Mouse (Mus musculus): ENCODE data around the gene Irak2. TPM values are rescaled to one million over a fixed set of nuclear protein-coding genes. Genes with fewer than 3 reads are reported as not detected.
"Not testable (repeated sequence)": the region's sequence is repeated elsewhere in the genome, so short reads cannot be mapped to it uniquely, and the experiment has no call there.

The Irak2 gene
- polyA plus RNA-seq, 1 experiment = 6.6 TPM

GRCm38 (mm10) chr6:113667611-113668122, 29.4 kb downstream of the Irak2 start:
- no peak for TF ChIP-seq CTCF (IDR thresholded peaks at IDR 0.05; ENCODE audit: low read depth, low read length)
- no peak for TF ChIP-seq EP300 (IDR thresholded peaks at IDR 0.05; ENCODE audit: insufficient read depth, low read depth, low read length)
- no peak for TF ChIP-seq POLR2A (IDR thresholded peaks at IDR 0.05; ENCODE audit: insufficient read depth, low read length)
- H3K27me3 ChIP-seq (ENCODE audit: control insufficient read depth, insufficient read depth, low read length, poor library complexity, severe bottlenecking) = no peaks in the 10 kb centered on the region
- H3K36me3 ChIP-seq (ENCODE audit: control insufficient read depth, insufficient read depth, low read length, poor library complexity, severe bottlenecking) = no peaks in the 10 kb centered on the region
- H3K4me1 ChIP-seq (ENCODE audit: control insufficient read depth, insufficient read depth, low read length) = peaks cover 4% of the 10 kb centered on the region
- no peak overlapping the region for H3K27ac ChIP-seq (ENCODE audit: insufficient read depth, low read length)
- H3K9ac ChIP-seq (ENCODE audit: low read depth, poor library complexity, severe bottlenecking) = no peak overlapping the region
- H3K4me3 ChIP-seq (ENCODE audit: low read depth, low read length) = no peak overlapping the region
- H3K9me3 ChIP-seq (replicated peaks; ENCODE audit: control insufficient read depth, insufficient read depth, low read length, poor library complexity, severe bottlenecking) = no peaks in the 10 kb centered on the region

- Histone ChIP-seq H3K4me1 (ENCODE audit: control insufficient read depth, insufficient read depth, low read length) (peaks cover 4% of the 10 kb centered on the region), H3K27me3 (ENCODE audit: control insufficient read depth, insufficient read depth, low read length, poor library complexity, severe bottlenecking) (no peaks in the 10 kb centered on the region), H3K4me3 (ENCODE audit: low read depth, low read length) (no peak overlapping the region), H3K9ac (ENCODE audit: low read depth, poor library complexity, severe bottlenecking) (peak overlapping the region; percentile 50; the same call in 1 of the 2 replicates), H3K36me3 (ENCODE audit: control insufficient read depth, insufficient read depth, low read length, poor library complexity, severe bottlenecking) (no peaks in the 10 kb centered on the region), H3K27ac (ENCODE audit: insufficient read depth, low read length) (peak overlapping the region; percentile 49), H3K9me3 (replicated peaks; ENCODE audit: control insufficient read depth, insufficient read depth, low read length, poor library complexity, severe bottlenecking) (no peaks in the 10 kb centered on the region)
- TF ChIP-seq POLR2A (IDR thresholded peaks at IDR 0.05; ENCODE audit: insufficient read depth, low read length) (no peak), EP300 (IDR thresholded peaks at IDR 0.05; ENCODE audit: insufficient read depth, low read depth, low read length) (0 out of 2 replicates have a peak, but pooled peaks have one; percentile 10), CTCF (IDR thresholded peaks at IDR 0.05; ENCODE audit: low read depth, low read length) (no peak)
Observed at GRCm38 (mm10) chr6:113668287-113669154, 30.3 kb downstream of the Irak2 start.

- H3K27me3 ChIP-seq (ENCODE audit: control insufficient read depth, insufficient read depth, low read length, poor library complexity, severe bottlenecking) = no peaks in the 10 kb centered on the region
- H3K4me1 ChIP-seq (ENCODE audit: control insufficient read depth, insufficient read depth, low read length) = peaks cover 4% of the 10 kb centered on the region
- no peak overlapping the region for H3K9ac ChIP-seq (ENCODE audit: low read depth, poor library complexity, severe bottlenecking)
- no peak overlapping the region for H3K27ac ChIP-seq (ENCODE audit: insufficient read depth, low read length)
- TF ChIP-seq CTCF (IDR thresholded peaks at IDR 0.05; ENCODE audit: low read depth, low read length) (no peak), EP300 (IDR thresholded peaks at IDR 0.05; ENCODE audit: insufficient read depth, low read depth, low read length) (no peak), POLR2A (IDR thresholded peaks at IDR 0.05; ENCODE audit: insufficient read depth, low read length) (no peak)
- no peak overlapping the region for H3K4me3 ChIP-seq (ENCODE audit: low read depth, low read length)
- no peaks in the 10 kb centered on the region for H3K9me3 ChIP-seq (replicated peaks; ENCODE audit: control insufficient read depth, insufficient read depth, low read length, poor library complexity, severe bottlenecking)
- H3K36me3 ChIP-seq (ENCODE audit: control insufficient read depth, insufficient read depth, low read length, poor library complexity, severe bottlenecking) = no peaks in the 10 kb centered on the region
Observed at GRCm38 (mm10) chr6:113669821-113670220, 31.6 kb downstream of the Irak2 start.

GRCm38 (mm10) chr6:113672029-113672428, 33.8 kb downstream of the Irak2 start:
- not testable (repeated sequence) for H3K4me3 ChIP-seq (ENCODE audit: low read depth, low read length); H3K9ac ChIP-seq (ENCODE audit: low read depth, poor library complexity, severe bottlenecking); H3K27ac ChIP-seq (ENCODE audit: insufficient read depth, low read length); H3K36me3 ChIP-seq (ENCODE audit: control insufficient read depth, insufficient read depth, low read length, poor library complexity, severe bottlenecking); H3K9me3 ChIP-seq (replicated peaks; ENCODE audit: control insufficient read depth, insufficient read depth, low read length, poor library complexity, severe bottlenecking); H3K4me1 ChIP-seq (ENCODE audit: control insufficient read depth, insufficient read depth, low read length); H3K27me3 ChIP-seq (ENCODE audit: control insufficient read depth, insufficient read depth, low read length, poor library complexity, severe bottlenecking)

- Histone ChIP-seq H3K27me3 (ENCODE audit: control insufficient read depth, insufficient read depth, low read length, poor library complexity, severe bottlenecking) (no peaks in the 10 kb centered on the region), H3K4me1 (ENCODE audit: control insufficient read depth, insufficient read depth, low read length) (peaks cover 4% of the 10 kb centered on the region), H3K27ac (ENCODE audit: insufficient read depth, low read length) (no peak overlapping the region), H3K9me3 (replicated peaks; ENCODE audit: control insufficient read depth, insufficient read depth, low read length, poor library complexity, severe bottlenecking) (no peaks in the 10 kb centered on the region), H3K9ac (ENCODE audit: low read depth, poor library complexity, severe bottlenecking) (no peak overlapping the region), H3K4me3 (ENCODE audit: low read depth, low read length) (no peak overlapping the region), H3K36me3 (ENCODE audit: control insufficient read depth, insufficient read depth, low read length, poor library complexity, severe bottlenecking) (no peaks in the 10 kb centered on the region)
- TF ChIP-seq CTCF (IDR thresholded peaks at IDR 0.05; ENCODE audit: low read depth, low read length) (no peak), POLR2A (IDR thresholded peaks at IDR 0.05; ENCODE audit: insufficient read depth, low read length) (no peak), EP300 (IDR thresholded peaks at IDR 0.05; ENCODE audit: insufficient read depth, low read depth, low read length) (no peak)
Observed at GRCm38 (mm10) chr6:113672989-113673388, 34.7 kb downstream of the Irak2 start.

GRCm38 (mm10) chr6:113675234-113675633, 37.0 kb downstream of the Irak2 start:
- Histone ChIP-seq H3K4me1 (ENCODE audit: control insufficient read depth, insufficient read depth, low read length) (no peaks in the 10 kb centered on the region), H3K9me3 (replicated peaks; ENCODE audit: control insufficient read depth, insufficient read depth, low read length, poor library complexity, severe bottlenecking) (no peaks in the 10 kb centered on the region), H3K27ac (ENCODE audit: insufficient read depth, low read length) (no peak overlapping the region), H3K27me3 (ENCODE audit: control insufficient read depth, insufficient read depth, low read length, poor library complexity, severe bottlenecking) (no peaks in the 10 kb centered on the region), H3K9ac (ENCODE audit: low read depth, poor library complexity, severe bottlenecking) (no peak overlapping the region), H3K36me3 (ENCODE audit: control insufficient read depth, insufficient read depth, low read length, poor library complexity, severe bottlenecking) (no peaks in the 10 kb centered on the region), H3K4me3 (ENCODE audit: low read depth, low read length) (no peak overlapping the region)
- no peak for TF ChIP-seq POLR2A (IDR thresholded peaks at IDR 0.05; ENCODE audit: insufficient read depth, low read length)
- TF ChIP-seq EP300 (IDR thresholded peaks at IDR 0.05; ENCODE audit: insufficient read depth, low read depth, low read length) = no peak
- no peak for TF ChIP-seq CTCF (IDR thresholded peaks at IDR 0.05; ENCODE audit: low read depth, low read length)

Measured in ES-Bruce4 (cell line).